Mouse (Mus musculus) kidney, postnatal 0 days (tissue): ENCODE results near the gene Bcar3. TPM values are rescaled to one million over a fixed set of nuclear protein-coding genes. Genes with fewer than 3 reads are reported as not detected.

Experiments
- ATAC-seq: fragments of 200-750 bp; cut with Nextera tagmentation; replicated peaks from 2 replicates; pipeline ENCODE4 v1.8.0; 2017; ENCODE audit warnings: low read depth, moderate number of reproducible peaks, moderate TSS enrichment, moderate library complexity; ENCODE audit not compliant: low FRiP score
- DNase-seq: peaks from one replicate; pipeline ENCODE4 v3.0.0-alpha.2; 2016; ENCODE audit warnings: low spot score
- H3K27ac ChIP-seq: fragments of 300-500 bp; sonication (generic); 2 replicates; pipeline ENCODE4 v1.5.1; 2014; ENCODE audit warnings: mild to moderate bottlenecking
- H3K27me3 ChIP-seq: fragments of 300-500 bp; sonication (generic); 2 replicates; pipeline ENCODE4 v1.6.1; 2014; ENCODE audit warnings: low read length, mixed read lengths; ENCODE audit not compliant: insufficient read depth
- H3K36me3 ChIP-seq: fragments of 300-500 bp; sonication (generic); 2 replicates; pipeline ENCODE4 v1.6.1; 2014; ENCODE audit warnings: low read length, mixed read lengths; ENCODE audit not compliant: insufficient read depth
- H3K4me1 ChIP-seq: fragments of 300-500 bp; sonication (generic); replicated peaks from 2 replicates; pipeline ENCODE4 v1.6.1; 2014; ENCODE audit warnings: antibody characterized with exemption, low read length, mixed read lengths; ENCODE audit not compliant: insufficient read depth
- H3K4me2 ChIP-seq: fragments of 300-500 bp; sonication (generic); 2 replicates; pipeline ENCODE4 v1.6.1; 2014; ENCODE audit warnings: mild to moderate bottlenecking, low read length, moderate library complexity, mixed read lengths
- H3K4me3 ChIP-seq: fragments of 300-500 bp; sonication (generic); replicated peaks from 2 replicates; pipeline ENCODE4 v1.5.1; 2014; ENCODE audit warnings: low read depth, low read length
- H3K9ac ChIP-seq: fragments of 300-500 bp; sonication (generic); 2 replicates; pipeline ENCODE4 v1.6.1; 2014; ENCODE audit warnings: low read depth, low read length
- H3K9me3 ChIP-seq: fragments of 300-500 bp; sonication (generic); replicated peaks from 2 replicates; pipeline ENCODE4 v1.6.1; 2016; ENCODE audit warnings: low read length, inconsistent platforms, mixed read lengths
- CTCF ChIP-seq: IDR thresholded peaks from 2 replicates; pipeline ENCODE4 v1.5.1; 2016; ENCODE audit warnings: antibody characterized with exemption, low read depth, mild to moderate bottlenecking, moderate library complexity
- WGBS: fragments of 180-500 bp; shearing (Covaris S2); extraction: QIAGEN DNeasy Blood & Tissue Kit; methylation state at CpG from one replicate; pipeline ENCODE4 v1.1.7; 2014; 5-methylcytosine and 5-hydroxymethylcytosine counted together
- polyA plus RNA-seq: library from polyadenylated mRNA; unstranded; fragments of >200 nt; fragmentation: Nextera tagmentation; extraction: Ambion mirVana; gene quantifications from 2 replicates; pipeline ENCODE4 v1.2.1, GENCODE M21; 2015

Bcar3 gene
- polyA plus RNA-seq, 1 experiment from 2014 or later: 18.8 TPM

DNA sequence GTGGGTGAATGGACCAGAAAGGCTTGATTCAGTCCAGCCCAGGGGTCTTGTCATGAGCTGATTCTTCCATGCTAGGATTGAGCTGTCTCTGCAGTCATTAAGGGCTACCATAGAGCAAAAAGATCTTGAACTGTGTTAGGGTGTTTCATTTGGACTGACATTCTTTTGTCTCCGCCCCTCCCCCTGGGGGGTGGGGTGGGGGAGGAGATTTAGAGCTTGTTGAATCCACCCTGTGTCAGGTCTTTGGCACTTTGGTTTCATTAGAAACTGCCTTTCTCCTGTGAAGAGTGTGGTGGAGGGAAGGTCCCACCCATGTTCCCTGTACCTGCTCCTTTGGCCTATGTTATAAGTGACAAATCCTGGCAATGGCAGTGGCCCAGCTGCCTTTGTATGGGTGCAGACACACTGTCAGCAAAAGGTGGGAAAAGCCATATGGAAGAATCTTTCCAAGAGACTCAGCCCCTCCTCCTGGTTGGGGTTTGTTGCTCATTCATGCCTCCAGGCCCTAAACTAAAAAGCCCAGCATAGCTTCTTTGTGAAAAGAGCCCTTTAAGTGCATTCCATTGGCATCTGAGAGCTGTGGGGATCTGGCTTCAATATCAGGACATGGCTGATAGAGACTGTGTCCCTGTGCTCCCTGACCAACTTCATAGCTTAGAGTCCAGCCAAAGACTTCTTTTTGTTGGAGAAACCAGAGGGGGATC, 194.3 kb downstream of the Bcar3 start:
- Histone ChIP-seq H3K9ac (no peak overlapping the region), H3K4me2 (no peak overlapping the region), H3K36me3 (no peaks in the 10 kb centered on the region), H3K4me3 (no peak overlapping the region), H3K9me3 (no peaks in the 10 kb centered on the region), H3K4me1 (peaks cover 7% of the 10 kb centered on the region; the same call in 1 of the 2 replicates), H3K27me3 (no peaks in the 10 kb centered on the region), H3K27ac (no peak overlapping the region)
- no peak for DNase-seq
- ATAC-seq: no peak
- TF ChIP-seq CTCF: no peak
- WGBS: 75% methylated on average over 1 of the region's 1 CpGs

DNA sequence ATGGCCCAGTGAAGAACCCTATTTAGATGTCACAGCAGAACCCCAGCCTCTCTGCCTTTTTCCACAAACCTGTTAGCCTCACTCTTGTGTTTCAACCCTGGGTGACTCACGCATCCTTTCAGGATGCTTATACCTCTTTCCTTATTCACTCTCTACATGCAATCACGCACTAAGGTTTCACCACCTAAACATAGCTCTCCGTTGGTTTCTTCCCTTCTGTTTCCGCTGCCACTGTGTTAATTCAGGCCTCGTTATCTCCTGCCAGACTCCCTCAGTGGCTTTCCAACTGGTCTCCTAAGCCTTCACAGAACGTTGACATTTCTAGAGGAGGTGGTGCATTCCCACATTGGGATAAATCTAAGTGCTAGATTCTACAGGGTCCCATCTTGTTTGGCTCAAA, 196.6 kb downstream of the Bcar3 start:
- ATAC-seq (no peak), DNase-seq (no peak)
- TF ChIP-seq CTCF: no peak
- Histone ChIP-seq H3K9me3 (no peaks in the 10 kb centered on the region), H3K4me2 (no peak overlapping the region), H3K4me3 (no peak overlapping the region), H3K27me3 (no peaks in the 10 kb centered on the region), H3K36me3 (no peaks in the 10 kb centered on the region), H3K4me1 (peaks cover 12% of the 10 kb centered on the region; the same call in 1 of the 2 replicates), H3K27ac (no peak overlapping the region), H3K9ac (no peak overlapping the region)
- 78% methylated on average over 6 of the region's 6 CpGs for WGBS

DNA sequence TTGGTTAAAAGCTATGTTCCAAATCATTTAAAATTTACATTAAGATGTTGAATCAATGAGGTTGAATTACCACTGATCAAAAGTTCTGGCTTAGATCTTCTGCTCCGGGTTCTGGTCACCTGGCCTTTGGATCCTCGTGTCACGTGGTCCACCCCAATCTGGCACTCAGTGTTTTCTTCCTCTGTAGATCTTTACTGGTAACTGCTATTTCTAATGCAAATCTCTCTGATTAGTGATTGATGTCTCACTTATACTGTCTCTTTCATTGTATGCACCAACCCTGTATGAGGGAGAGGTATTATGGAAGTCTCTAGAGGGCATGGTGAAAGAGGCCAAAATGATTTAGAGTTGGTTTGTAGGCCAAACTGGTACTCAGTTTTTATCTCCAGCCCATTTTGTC, 198.1 kb downstream of the Bcar3 start:
- Histone ChIP-seq H3K4me2 (no peak overlapping the region), H3K9me3 (no peaks in the 10 kb centered on the region), H3K9ac (no peak overlapping the region), H3K4me1 (peaks cover 12% of the 10 kb centered on the region; the same call in 1 of the 2 replicates), H3K4me3 (no peak overlapping the region), H3K36me3 (no peaks in the 10 kb centered on the region), H3K27me3 (no peaks in the 10 kb centered on the region), H3K27ac (no peak overlapping the region)
- DNase-seq (no peak), ATAC-seq (no peak)
- no peak for TF ChIP-seq CTCF
- WGBS: 81% methylated on average over 3 of the region's 3 CpGs

DNA sequence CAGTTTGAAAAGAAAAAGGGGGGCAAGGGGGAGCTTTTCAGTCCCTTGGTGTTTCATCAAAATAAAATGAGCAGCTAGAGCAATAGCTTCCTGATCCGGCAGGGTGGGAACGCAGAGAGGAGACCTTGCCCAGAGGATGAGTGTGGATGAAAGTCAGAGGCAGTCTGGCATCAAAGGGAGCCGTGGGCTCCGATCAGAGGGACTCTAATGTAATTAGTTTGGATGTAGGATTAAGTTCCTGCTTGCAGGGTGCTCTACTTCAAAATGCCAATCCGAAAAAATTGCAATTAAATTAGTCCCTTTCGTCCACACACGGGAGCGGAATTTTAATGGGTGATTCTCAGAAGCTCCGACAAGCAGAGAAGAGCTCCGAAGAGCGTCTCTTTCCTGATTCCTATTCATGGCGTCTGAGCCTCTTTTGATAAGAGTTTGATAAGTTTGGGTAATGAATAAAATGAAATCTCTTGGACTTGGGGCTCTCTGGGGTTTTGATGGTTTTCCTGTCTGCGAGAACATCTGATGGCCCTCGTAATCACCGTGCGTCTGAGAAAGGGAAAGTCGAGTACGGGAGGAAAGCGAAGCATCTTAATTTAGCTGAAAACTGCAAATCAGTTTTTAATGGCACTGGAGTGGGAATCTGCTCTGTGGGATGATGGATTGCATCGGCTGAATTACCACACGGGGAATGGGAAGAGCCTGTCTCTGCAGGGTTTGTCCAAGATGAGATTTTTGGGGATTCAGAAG, 199.1 kb downstream of the Bcar3 start:
- WGBS: 60% methylated on average over 21 of the region's 21 CpGs
- H3K4me1 ChIP-seq: peaks cover 12% of the 10 kb centered on the region; the same call in 1 of the 2 replicates
- no peaks in the 10 kb centered on the region for H3K9me3 ChIP-seq
- H3K36me3 ChIP-seq: no peaks in the 10 kb centered on the region
- H3K9ac ChIP-seq: no peak overlapping the region
- TF ChIP-seq CTCF: no peak
- H3K4me2 ChIP-seq: no peak overlapping the region
- no peak overlapping the region for H3K4me3 ChIP-seq
- H3K27me3 ChIP-seq: no peaks in the 10 kb centered on the region
- no peak overlapping the region for H3K27ac ChIP-seq
- ATAC-seq: no peak
- no peak for DNase-seq

DNA sequence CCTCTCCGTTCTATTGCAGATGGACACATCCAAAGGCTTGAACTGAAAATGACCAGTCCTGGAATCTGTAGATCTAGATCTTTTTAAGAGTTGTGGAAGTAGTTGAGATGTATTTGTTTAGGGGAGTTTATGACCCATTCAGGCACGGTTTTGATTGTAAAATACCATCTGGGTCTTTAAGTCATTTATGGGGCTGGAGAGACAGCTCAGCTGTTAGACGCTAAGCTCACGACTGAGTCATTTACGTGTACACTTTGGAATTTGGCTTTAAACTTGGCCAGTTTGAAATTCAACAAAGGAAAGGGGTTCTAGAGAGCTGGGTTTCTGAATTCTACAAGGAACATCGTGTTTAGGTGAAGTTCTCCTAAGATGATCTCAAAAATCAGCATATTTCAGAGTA, 200.8 kb downstream of the Bcar3 start:
- Histone ChIP-seq H3K4me3 (no peak overlapping the region), H3K9me3 (no peaks in the 10 kb centered on the region), H3K9ac (no peak overlapping the region), H3K27me3 (no peaks in the 10 kb centered on the region), H3K36me3 (no peaks in the 10 kb centered on the region), H3K27ac (0 out of 2 replicates have a peak overlapping the region, but pooled peaks have one; percentile 21), H3K4me2 (no peak overlapping the region), H3K4me1 (peaks cover 12% of the 10 kb centered on the region; the same call in 1 of the 2 replicates)
- no peak for TF ChIP-seq CTCF
- WGBS: 27% methylated on average over 6 of the region's 6 CpGs
- peak; percentile 88 for DNase-seq
- ATAC-seq: peak; percentile 44

DNA sequence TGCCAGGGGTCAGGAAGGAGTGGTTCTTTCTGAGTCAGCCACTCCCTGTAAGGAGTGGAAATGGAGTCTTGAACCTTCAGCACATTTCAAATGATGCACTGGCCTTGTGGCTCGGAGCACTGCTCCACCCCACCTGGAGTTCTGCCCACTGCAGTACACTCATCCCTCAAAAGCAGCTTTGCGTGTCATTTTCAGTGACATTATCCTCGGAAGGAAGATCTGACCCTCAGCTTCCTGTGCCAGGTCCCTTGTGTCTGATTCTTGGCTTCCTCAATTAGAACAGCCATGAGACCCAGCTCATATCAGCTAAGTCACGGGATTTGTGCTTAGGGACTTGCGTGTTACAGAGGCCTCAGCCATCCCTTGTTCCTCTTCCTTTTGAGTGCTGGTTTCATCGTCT, 203.9 kb downstream of the Bcar3 start:
- H3K4me1 ChIP-seq: peaks cover 12% of the 10 kb centered on the region; the same call in 1 of the 2 replicates
- H3K9me3 ChIP-seq: no peaks in the 10 kb centered on the region
- ATAC-seq (no peak), DNase-seq (no peak)
- no peak overlapping the region for H3K4me2 ChIP-seq
- no peak overlapping the region for H3K4me3 ChIP-seq
- TF ChIP-seq CTCF: no peak
- WGBS: 71% methylated on average over 6 of the region's 6 CpGs
- no peak overlapping the region for H3K9ac ChIP-seq
- no peaks in the 10 kb centered on the region for H3K36me3 ChIP-seq
- no peaks in the 10 kb centered on the region for H3K27me3 ChIP-seq
- H3K27ac ChIP-seq: no peak overlapping the region
